Mouse (Mus musculus): ENCODE measurements at regions not wholly inside any gene's neighbourhood (a gene's known extent, or its start where the extent isn't known, plus 50 kb on each side); places are given as distances from the start of the nearest gene placed in this dataset.

GRCm38 (mm10) chr8:49696709-49697108, 853.0 kb upstream of the Tenm3 start:
- intact Hi-C loops (cut with DNase I), result no loop called here
- H3K4me3 ChIP-seq, result no peak overlapping the region

More at GRCm38 (mm10) chr8:49696709-49697108, 853.0 kb upstream of the Tenm3 start:
- no peak for DNase-seq
- H3K27ac ChIP-seq, result no peak overlapping the region
- no peak for TF ChIP-seq CTCF (IDR thresholded peaks at IDR 0.05)

Data from gastrocnemius, adult 2 months (tissue).